Mouse (Mus musculus) stomach, postnatal 0 days (tissue): ENCODE data around the gene Ttn.

Source experiments
- CTCF ChIP-seq: IDR thresholded peaks from 2 replicates; pipeline ENCODE4 v1.5.1; 2016; ENCODE audit warnings: antibody characterized with exemption, low read depth, mild to moderate bottlenecking, moderate library complexity
- EP300 ChIP-seq: optimal IDR thresholded peaks from 2 replicates; pipeline ENCODE3; 2016; ENCODE audit warnings: antibody characterized with exemption

DNA sequence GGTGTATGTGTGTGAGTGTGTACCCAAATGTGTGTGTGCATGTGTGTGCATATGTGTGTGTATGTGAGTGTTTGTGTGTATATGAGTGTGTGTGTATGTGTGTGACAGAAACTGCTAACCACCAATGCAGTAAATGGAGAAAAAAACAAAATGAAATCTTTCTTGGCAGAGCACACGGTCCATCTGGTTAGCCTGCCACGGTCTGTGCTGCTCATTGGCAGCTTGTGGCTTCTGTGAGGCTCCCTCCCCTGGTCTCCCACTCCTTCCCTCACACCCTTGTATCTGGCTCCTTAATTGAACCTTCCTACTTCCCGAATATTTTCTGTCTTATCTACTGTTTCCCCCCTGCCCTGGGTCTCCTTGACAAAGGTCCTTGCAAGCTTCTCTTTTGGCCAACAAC is 53.5 kb downstream of the Ttn start:
- TF ChIP-seq EP300: no peak
- TF ChIP-seq CTCF: no peak
